Mouse (Mus musculus) neural tube, embryonic 13.5 days (tissue): ENCODE measurements around the gene Qrich2. TPM values are rescaled to one million over a fixed set of nuclear protein-coding genes. Genes with fewer than 3 reads are reported as not detected.

Experiments used
- ATAC-seq: fragments of 200-750 bp; cut with Nextera tagmentation; 2 replicates; pipeline ENCODE4 v1.8.0; 2017; ENCODE audit warnings: low read depth, mild to moderate bottlenecking, moderate TSS enrichment, moderate library complexity
- H3K27ac ChIP-seq: fragments of 300-500 bp; sonication (generic); replicated peaks from 2 replicates; pipeline ENCODE4 v1.5.1; 2015; ENCODE audit warnings: moderate library complexity, mild to moderate bottlenecking, inconsistent platforms
- H3K27me3 ChIP-seq: fragments of 300-500 bp; sonication (generic); 2 replicates; pipeline ENCODE4 v1.6.1; 2015; ENCODE audit warnings: mild to moderate bottlenecking, inconsistent platforms
- H3K36me3 ChIP-seq: fragments of 300-500 bp; sonication (generic); 2 replicates; pipeline ENCODE4 v1.6.1; 2015; ENCODE audit warnings: mild to moderate bottlenecking, inconsistent platforms
- H3K4me1 ChIP-seq: fragments of 300-500 bp; sonication (generic); replicated peaks from 2 replicates; pipeline ENCODE4 v1.6.1; 2015; ENCODE audit warnings: inconsistent platforms
- H3K4me2 ChIP-seq: fragments of 300-500 bp; sonication (generic); 2 replicates; pipeline ENCODE4 v1.6.1; 2015; ENCODE audit warnings: inconsistent platforms, mild to moderate bottlenecking, moderate library complexity
- H3K4me3 ChIP-seq: fragments of 300-500 bp; sonication (generic); 2 replicates; pipeline ENCODE4 v1.5.1; 2015; ENCODE audit warnings: mild to moderate bottlenecking, inconsistent platforms
- H3K9ac ChIP-seq: fragments of 300-500 bp; sonication (generic); 2 replicates; pipeline ENCODE4 v1.6.1; 2015; ENCODE audit warnings: moderate library complexity, mild to moderate bottlenecking, inconsistent platforms
- H3K9me3 ChIP-seq: fragments of 300-500 bp; sonication (generic); 2 replicates; pipeline ENCODE4 v1.6.1; 2016; ENCODE audit warnings: inconsistent platforms
- WGBS: fragments of 180-500 bp; shearing (Covaris S2); methylation state at CpG from one replicate; pipeline ENCODE4 v1.1.7; 2015; 5-methylcytosine and 5-hydroxymethylcytosine counted together
- polyA plus RNA-seq: library from polyadenylated mRNA; unstranded; fragments of >200 nt; fragmentation: Nextera tagmentation; extraction: Ambion mirVana; gene quantifications from 2 replicates; pipeline ENCODE4 v1.2.1, GENCODE M21; 2015

Gene Qrich2
- polyA plus RNA-seq, 1 experiment from 2014 or later: not detected

DNA sequence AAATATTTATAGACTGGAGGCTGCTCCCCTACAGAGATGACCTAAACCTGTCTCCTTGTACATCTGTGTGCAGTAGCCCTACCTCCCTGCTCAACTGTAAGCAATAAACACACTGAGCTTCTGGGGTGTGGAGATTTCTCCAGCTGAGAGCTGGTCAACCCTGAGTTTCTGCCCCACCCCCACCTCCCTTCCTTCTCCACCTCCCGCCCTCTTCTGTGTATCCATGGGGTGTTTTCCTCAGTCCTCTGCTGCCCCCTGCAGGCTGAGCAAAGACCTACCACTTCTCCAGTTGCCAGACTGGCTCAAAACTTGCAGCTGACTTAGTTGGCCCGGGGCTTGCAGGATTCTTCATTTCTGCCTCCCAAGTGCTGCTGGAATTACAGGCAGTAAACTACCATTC, 2.2 kb downstream of the Qrich2 start:
- Histone ChIP-seq H3K4me3 (no peak overlapping the region), H3K27ac (no peak overlapping the region), H3K27me3 (no peaks in the 10 kb centered on the region), H3K9me3 (no peaks in the 10 kb centered on the region), H3K4me2 (no peak overlapping the region), H3K36me3 (no peaks in the 10 kb centered on the region), H3K4me1 (peaks cover 4% of the 10 kb centered on the region), H3K9ac (no peak overlapping the region)
- 14% methylated on average over 2 of the region's 2 CpGs for WGBS
- ATAC-seq: peak; percentile 72

DNA sequence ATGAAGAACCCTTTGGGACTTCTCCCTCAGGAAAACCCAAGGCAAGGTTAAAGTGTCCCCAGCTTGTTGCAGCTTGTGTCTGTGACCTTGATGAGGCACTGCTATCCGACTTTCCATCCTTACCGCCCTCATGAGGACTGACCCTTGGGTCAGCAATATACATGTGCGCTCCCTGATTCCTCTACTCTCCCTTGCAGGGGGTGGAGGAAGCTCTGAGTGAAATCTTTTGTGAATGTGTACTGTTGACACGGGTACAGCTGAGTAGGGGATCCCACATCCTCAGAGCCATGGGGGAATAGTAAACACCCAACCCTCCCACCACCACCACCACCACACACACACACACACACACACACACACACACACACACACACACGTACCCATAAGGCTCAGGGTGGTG, 2.7 kb downstream of the Qrich2 start:
- no peaks in the 10 kb centered on the region for H3K9me3 ChIP-seq
- no peaks in the 10 kb centered on the region for H3K27me3 ChIP-seq
- no peak overlapping the region for H3K4me2 ChIP-seq
- WGBS: 63% methylated on average over 4 of the region's 5 CpGs
- peak; percentile 53; the same call in 1 of the 2 replicates for ATAC-seq
- H3K4me3 ChIP-seq: no peak overlapping the region
- no peaks in the 10 kb centered on the region for H3K36me3 ChIP-seq
- no peak overlapping the region for H3K9ac ChIP-seq
- H3K4me1 ChIP-seq: peaks cover 4% of the 10 kb centered on the region
- no peak overlapping the region for H3K27ac ChIP-seq

DNA sequence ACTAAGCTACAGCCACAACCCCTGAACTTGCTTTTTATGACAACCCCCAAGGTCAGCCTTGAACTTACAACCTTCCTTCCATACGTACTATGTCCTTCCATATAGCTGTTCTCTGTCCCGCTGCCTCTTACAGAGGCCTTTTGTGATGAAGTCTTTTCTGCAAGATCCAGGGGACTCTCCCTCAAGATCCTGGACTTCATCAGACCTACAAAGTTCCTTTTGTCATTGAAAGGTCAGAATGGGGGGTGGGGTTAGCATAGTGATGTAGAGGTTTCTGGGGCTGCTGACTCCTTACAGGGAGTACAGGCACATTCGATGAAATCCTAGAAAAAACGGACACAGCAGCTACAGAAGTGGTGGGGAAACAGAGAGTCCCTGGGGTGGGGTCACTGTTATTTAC, 6.3 kb downstream of the Qrich2 start:
- Histone ChIP-seq H3K9ac (no peak overlapping the region), H3K27me3 (no peaks in the 10 kb centered on the region), H3K4me1 (peaks cover 4% of the 10 kb centered on the region), H3K4me2 (no peak overlapping the region), H3K36me3 (no peaks in the 10 kb centered on the region), H3K4me3 (no peak overlapping the region), H3K9me3 (no peaks in the 10 kb centered on the region), H3K27ac (no peak overlapping the region)
- no peak for ATAC-seq
- WGBS: 51% methylated on average over 4 of the region's 4 CpGs

DNA sequence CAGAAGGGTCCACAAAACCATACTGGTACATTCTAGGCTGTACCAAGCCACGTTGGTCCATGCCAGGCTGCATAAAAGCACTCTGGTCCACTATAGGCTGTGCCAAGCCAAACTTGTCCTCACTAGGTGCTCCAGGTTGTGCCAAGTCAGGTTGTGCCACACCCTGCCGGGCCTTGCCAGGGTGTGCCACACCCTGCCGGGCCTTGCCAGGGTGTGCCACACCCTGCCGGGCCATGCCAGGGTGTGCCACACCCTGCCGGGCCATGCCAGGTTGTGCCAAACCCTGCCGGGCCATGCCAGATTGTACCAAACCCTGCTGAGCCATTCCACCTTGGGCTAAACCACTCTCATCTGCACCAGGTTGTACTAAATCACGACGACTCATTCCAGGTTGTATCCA, 9.8 kb downstream of the Qrich2 start:
- H3K27ac ChIP-seq: no peak overlapping the region
- H3K4me1 ChIP-seq: no peaks in the 10 kb centered on the region
- H3K9ac ChIP-seq: no peak overlapping the region
- 91% methylated on average over 8 of the region's 8 CpGs for WGBS
- no peak for ATAC-seq
- H3K9me3 ChIP-seq: no peaks in the 10 kb centered on the region
- H3K4me3 ChIP-seq: no peak overlapping the region
- H3K4me2 ChIP-seq: no peak overlapping the region
- H3K36me3 ChIP-seq: no peaks in the 10 kb centered on the region
- H3K27me3 ChIP-seq: no peaks in the 10 kb centered on the region

DNA sequence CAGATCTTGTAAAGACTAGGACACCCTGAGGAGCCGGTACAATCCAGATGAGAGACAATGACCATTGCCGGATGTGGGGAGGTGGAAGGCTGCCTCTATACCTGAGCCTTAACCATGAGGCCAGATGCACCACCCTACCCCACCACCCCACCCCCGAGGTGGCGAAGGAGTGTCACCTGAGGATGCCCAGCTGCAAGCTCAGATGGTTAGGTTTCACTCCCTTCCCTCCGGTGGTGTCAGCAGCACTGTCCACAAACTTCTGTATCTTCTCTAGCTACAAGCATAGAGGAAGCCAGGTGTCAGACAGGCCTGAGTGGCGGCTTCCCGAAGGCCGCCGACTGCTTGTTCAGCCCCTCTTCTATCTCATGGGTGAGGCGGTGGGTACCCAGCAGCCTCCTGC, 12.2 kb downstream of the Qrich2 start:
- H3K4me1 ChIP-seq: no peaks in the 10 kb centered on the region
- H3K4me2 ChIP-seq: no peak overlapping the region
- no peak overlapping the region for H3K27ac ChIP-seq
- 0 out of 2 replicates have a peak, but pooled peaks cover 9% of the 10 kb centered on the region for H3K9me3 ChIP-seq
- no peaks in the 10 kb centered on the region for H3K27me3 ChIP-seq
- H3K4me3 ChIP-seq: no peak overlapping the region
- 94% methylated on average over 10 of the region's 10 CpGs for WGBS
- no peak for ATAC-seq
- no peaks in the 10 kb centered on the region for H3K36me3 ChIP-seq
- no peak overlapping the region for H3K9ac ChIP-seq

DNA sequence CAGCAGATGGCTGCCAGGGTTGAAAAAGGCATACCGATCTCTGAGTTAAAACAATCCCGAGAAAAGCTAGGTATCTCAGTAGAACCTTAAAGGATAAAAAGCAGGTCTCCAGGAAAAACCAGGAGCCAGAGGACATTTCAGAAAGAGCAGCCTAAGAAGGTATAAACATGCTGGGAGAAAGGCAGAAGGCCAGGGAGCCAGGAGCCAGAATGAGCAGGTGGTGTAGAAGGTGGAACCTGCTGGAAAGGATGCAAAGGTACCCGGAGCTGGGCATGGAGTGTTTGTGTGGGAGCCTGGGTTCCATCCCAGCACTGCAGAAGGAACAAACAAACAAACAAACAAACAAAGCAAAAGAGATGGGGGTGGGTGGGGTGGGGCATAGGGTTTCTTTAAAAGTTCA, 16.7 kb downstream of the Qrich2 start:
- H3K4me3 ChIP-seq: no peak overlapping the region
- no peaks in the 10 kb centered on the region for H3K36me3 ChIP-seq
- H3K9me3 ChIP-seq: 0 out of 2 replicates have a peak, but pooled peaks cover 9% of the 10 kb centered on the region
- no peak overlapping the region for H3K4me2 ChIP-seq
- peaks cover 20% of the 10 kb centered on the region for H3K27me3 ChIP-seq
- H3K27ac ChIP-seq: no peak overlapping the region
- no peak overlapping the region for H3K9ac ChIP-seq
- ATAC-seq: no peak
- WGBS: 96% methylated on average over 3 of the region's 3 CpGs
- peaks cover 9% of the 10 kb centered on the region for H3K4me1 ChIP-seq

DNA sequence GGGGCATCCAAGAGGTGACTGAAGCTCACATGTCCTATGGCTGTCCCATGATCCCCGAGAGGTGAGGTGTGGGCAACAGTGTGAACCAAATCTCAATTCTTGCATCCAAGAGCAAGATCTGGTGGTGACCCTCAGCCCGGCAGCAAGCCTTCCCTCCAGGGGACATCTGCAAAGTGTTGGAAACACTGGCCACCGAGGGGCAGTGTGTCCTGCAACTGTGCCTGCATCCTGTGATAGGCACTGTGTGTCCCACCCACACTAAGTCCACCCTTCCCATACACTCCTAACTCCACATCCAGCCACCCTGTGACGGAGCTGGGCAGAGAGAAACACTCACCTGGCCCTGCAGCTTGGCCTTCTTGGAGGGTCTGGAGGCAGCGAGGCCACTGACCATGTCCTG, 18.2 kb downstream of the Qrich2 start:
- Histone ChIP-seq H3K9me3 (0 out of 2 replicates have a peak, but pooled peaks cover 9% of the 10 kb centered on the region), H3K27me3 (peaks cover 20% of the 10 kb centered on the region), H3K4me2 (no peak overlapping the region), H3K4me1 (peaks cover 9% of the 10 kb centered on the region), H3K4me3 (no peak overlapping the region), H3K36me3 (no peaks in the 10 kb centered on the region), H3K27ac (no peak overlapping the region), H3K9ac (no peak overlapping the region)
- WGBS: 70% methylated on average over 5 of the region's 5 CpGs
- ATAC-seq: no peak

DNA sequence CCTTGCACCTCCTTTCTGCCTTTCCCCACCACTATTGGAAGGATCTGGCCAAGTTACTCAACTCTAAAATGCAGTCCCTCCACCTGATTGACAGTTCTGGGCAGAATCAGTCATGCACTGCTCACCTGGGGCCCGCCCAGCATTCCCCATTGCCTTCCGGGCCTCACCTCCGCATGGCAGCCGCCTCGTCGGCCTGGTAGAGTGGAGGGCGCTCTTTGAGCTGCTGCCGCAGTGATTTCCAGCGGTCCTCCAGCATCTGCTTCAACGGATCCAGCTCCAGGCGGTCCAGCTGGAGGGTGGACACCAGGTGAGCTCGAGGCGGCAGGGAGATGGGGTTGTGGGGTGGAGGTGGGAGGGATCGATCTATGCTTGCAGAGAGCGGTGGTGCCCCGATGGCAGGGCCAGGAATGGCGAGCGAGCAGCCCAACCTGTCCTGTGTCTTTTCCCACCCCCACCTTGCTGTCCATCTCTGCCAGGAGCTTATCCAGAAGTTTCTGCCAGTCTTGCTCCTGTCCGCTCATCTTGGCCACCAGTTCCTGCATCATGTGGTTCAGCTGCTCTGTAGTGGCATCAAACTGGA, 19.6 kb downstream of the Qrich2 start:
- Histone ChIP-seq H3K36me3 (no peaks in the 10 kb centered on the region), H3K4me3 (no peak overlapping the region), H3K4me1 (peaks cover 12% of the 10 kb centered on the region), H3K27me3 (peaks cover 20% of the 10 kb centered on the region), H3K4me2 (no peak overlapping the region), H3K9ac (no peak overlapping the region), H3K27ac (no peak overlapping the region), H3K9me3 (0 out of 2 replicates have a peak, but pooled peaks cover 9% of the 10 kb centered on the region)
- peak; percentile 4; the same call in 1 of the 2 replicates for ATAC-seq
- WGBS: 22% methylated on average over 19 of the region's 19 CpGs

DNA sequence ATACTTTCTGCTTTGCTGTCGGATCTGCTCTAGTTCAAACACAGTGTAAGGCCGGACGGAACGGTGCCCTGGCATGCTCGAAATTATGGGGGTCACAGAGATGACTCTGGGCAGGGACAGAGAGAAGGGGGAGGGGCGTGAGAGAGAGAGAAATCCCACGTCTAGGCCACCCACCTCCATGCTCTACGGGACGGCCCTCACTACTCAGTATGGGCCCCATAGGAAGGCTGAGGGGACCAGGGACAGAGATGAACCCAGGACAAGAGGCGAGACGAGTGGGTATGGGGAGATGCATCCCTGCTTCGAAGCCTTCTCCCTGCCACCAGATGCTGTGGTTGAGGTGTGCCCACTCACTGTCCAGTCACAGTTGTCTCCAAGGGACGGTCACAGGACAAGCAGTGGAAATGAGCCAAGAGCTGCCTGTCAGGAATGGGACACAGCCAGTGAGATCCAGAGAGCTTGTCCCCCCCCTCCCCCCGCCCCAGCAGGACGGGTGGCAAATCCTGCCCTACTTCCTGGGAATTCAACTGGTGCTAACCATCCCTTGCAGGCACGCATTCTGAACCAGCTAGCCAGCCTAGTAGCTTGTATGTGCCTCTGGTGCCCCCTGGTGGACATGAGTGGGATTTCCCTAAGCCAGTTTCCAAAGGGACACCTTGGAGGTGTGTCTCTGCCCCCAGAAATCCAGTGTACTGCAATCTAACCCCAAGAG, 20.3 kb downstream of the Qrich2 start:
- Histone ChIP-seq H3K9ac (no peak overlapping the region), H3K27me3 (peaks cover 20% of the 10 kb centered on the region), H3K27ac (no peak overlapping the region), H3K4me3 (no peak overlapping the region), H3K4me1 (peaks cover 15% of the 10 kb centered on the region), H3K4me2 (0 out of 2 replicates have a peak overlapping the region, but pooled peaks have one; percentile 5), H3K9me3 (0 out of 2 replicates have a peak, but pooled peaks cover 5% of the 10 kb centered on the region), H3K36me3 (no peaks in the 10 kb centered on the region)
- WGBS: 34% methylated on average over 16 of the region's 16 CpGs
- ATAC-seq: peak; percentile 46

DNA sequence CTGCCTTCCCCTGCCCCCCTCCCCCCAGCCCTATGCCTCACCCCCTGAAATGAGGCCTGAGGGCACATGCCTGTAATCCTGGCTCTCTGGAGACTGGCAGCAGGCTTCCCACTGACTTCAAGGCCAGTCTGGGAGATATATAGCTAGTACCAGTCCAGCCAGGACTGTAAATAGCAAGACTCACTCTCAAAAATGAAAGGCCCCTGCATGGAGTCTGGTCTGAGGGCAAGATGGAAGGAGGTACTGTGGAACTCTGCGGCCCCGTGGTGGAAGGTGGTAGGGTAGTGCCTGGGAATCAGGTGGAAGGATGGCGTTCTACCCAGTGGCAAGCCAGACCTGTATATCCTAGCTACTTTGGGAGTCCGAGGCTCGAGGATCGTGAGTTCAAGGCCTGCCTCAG, 22.1 kb downstream of the Qrich2 start:
- Histone ChIP-seq H3K9me3 (no peaks in the 10 kb centered on the region), H3K27ac (no peak overlapping the region), H3K4me1 (peaks cover 18% of the 10 kb centered on the region), H3K9ac (0 out of 2 replicates have a peak overlapping the region, but pooled peaks have one; percentile 14), H3K36me3 (peaks cover 9% of the 10 kb centered on the region), H3K27me3 (peaks cover 20% of the 10 kb centered on the region), H3K4me3 (no peak overlapping the region), H3K4me2 (no peak overlapping the region)
- 88% methylated on average over 6 of the region's 6 CpGs for WGBS
- no peak for ATAC-seq

DNA sequence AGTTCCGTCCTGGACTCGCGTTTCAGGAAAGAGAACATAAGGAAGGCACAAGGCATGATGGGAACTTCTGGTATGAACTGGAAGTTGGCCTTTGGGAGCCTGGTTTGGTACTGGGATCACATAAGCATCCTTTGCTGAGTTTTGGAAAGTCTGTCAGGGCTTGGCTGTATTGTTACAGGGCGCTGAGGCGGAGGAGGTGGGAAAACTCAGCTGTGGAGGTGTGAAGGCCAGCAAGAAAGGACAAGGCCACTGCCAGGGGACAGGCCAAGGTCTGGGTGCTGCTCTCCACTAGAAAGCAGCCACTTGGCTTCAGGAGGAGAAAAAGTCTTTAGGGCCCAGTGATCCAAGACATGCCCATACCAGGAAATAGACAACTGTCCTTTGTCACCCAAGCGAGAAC, 22.7 kb downstream of the Qrich2 start:
- peaks cover 18% of the 10 kb centered on the region for H3K4me1 ChIP-seq
- no peak for ATAC-seq
- H3K9me3 ChIP-seq: no peaks in the 10 kb centered on the region
- H3K27ac ChIP-seq: no peak overlapping the region
- no peak overlapping the region for H3K4me2 ChIP-seq
- H3K27me3 ChIP-seq: peaks cover 20% of the 10 kb centered on the region
- WGBS: 83% methylated on average over 6 of the region's 6 CpGs
- H3K36me3 ChIP-seq: peaks cover 11% of the 10 kb centered on the region
- H3K9ac ChIP-seq: no peak overlapping the region
- no peak overlapping the region for H3K4me3 ChIP-seq

DNA sequence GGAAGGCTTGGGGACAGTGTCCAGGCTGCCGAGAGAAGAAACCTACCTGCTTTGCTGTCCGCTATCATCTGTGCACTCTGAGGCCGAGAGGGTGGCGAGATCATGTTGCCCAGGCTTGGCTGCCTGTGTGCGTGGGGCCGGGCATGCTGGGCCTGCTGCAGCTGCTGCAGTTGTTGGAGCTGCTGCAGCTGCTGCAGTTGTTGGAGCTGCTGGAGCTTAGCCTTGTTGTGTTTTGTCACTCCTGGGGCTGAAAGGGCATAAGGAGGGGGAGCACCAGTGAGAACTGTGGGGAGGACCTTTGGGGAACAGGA, 23.2 kb downstream of the Qrich2 start:
- Histone ChIP-seq H3K27me3 (peaks cover 18% of the 10 kb centered on the region), H3K4me1 (peaks cover 18% of the 10 kb centered on the region), H3K36me3 (peaks cover 11% of the 10 kb centered on the region), H3K9ac (no peak overlapping the region), H3K4me3 (no peak overlapping the region), H3K4me2 (no peak overlapping the region), H3K9me3 (no peaks in the 10 kb centered on the region), H3K27ac (no peak overlapping the region)
- WGBS: 84% methylated on average over 6 of the region's 6 CpGs
- ATAC-seq: no peak
